In genomic region chr2:72612221-72612620, GRCm38 (mm10) we compare ENCODE assay signal across 9 mouse cellular contexts.
"Had no signal": no experiment of that assay in that cellular context is flagged by ENCODE, and none has a peak within 500 bp of the region (broad histone marks: within the 10 kb centered on the region; RNA-seq: fewer than 3 reads in every experiment).

No protein-coding gene starts in this region.

- H3K27me3 ChIP-seq: liver, embryonic 15.5 days had no signal

- H3K4me1 ChIP-seq: limb, embryonic 10.5 days; liver, embryonic 15.5 days had no signal

- H3K9me3 ChIP-seq: limb, embryonic 10.5 days; liver, embryonic 15.5 days had no signal

- H3K4me2 ChIP-seq: liver, embryonic 11.5 days; liver, embryonic 15.5 days; lung, embryonic 14.5 days; midbrain, embryonic 12.5 days had no signal

- H3K4me3 ChIP-seq: left cerebral cortex, adult 2 months; limb, embryonic 10.5 days; liver, embryonic 15.5 days; midbrain, embryonic 12.5 days had no signal

- DNase-seq: kidney, postnatal 25 days; lung, embryonic 14.5 days; right cerebral cortex, postnatal 14 days; thymus, postnatal 36 days had no signal

- H3K9ac ChIP-seq: liver, embryonic 15.5 days; lung, embryonic 14.5 days; midbrain, embryonic 12.5 days had no signal

- H3K27ac ChIP-seq: left cerebral cortex, adult 2 months; limb, embryonic 10.5 days; liver, embryonic 15.5 days; midbrain, embryonic 12.5 days had no signal

- H3K36me3 ChIP-seq: limb, embryonic 10.5 days; liver, embryonic 15.5 days; midbrain, embryonic 12.5 days had no signal
